Mouse (Mus musculus) heart, embryonic 16.5 days (tissue): ENCODE measurements at regions not wholly inside any gene's neighbourhood (a gene's known extent, or its start where the extent isn't known, plus 50 kb on each side); places are given as distances from the start of the nearest gene placed in this dataset.

Source experiments
- ATAC-seq: fragments of 200-750 bp; cut with Nextera tagmentation; replicated peaks from 2 replicates; pipeline ENCODE4 v1.8.0; 2017; ENCODE audit warnings: moderate number of reproducible peaks; ENCODE audit not compliant: insufficient read depth, low FRiP score; ENCODE audit errors: extremely low read depth
- H3K27ac ChIP-seq: fragments of 300-500 bp; sonication (generic); 2 replicates; pipeline ENCODE4 v1.5.1; 2014; ENCODE audit warnings: mild to moderate bottlenecking, low read length, control low read depth, moderate library complexity
- H3K27me3 ChIP-seq: fragments of 300-500 bp; sonication (generic); 2 replicates; pipeline ENCODE4 v1.6.1; 2014; ENCODE audit warnings: low read length, mixed read lengths; ENCODE audit not compliant: control insufficient read depth, insufficient read depth
- H3K36me3 ChIP-seq: fragments of 300-500 bp; sonication (generic); 2 replicates; pipeline ENCODE4 v1.6.1; 2014; ENCODE audit not compliant: control insufficient read depth, insufficient read depth
- H3K4me1 ChIP-seq: fragments of 300-500 bp; sonication (generic); 2 replicates; pipeline ENCODE4 v1.6.1; 2014; ENCODE audit warnings: low read length, mixed read lengths; ENCODE audit not compliant: control insufficient read depth, insufficient read depth
- H3K4me2 ChIP-seq: fragments of 300-500 bp; sonication (generic); 2 replicates; pipeline ENCODE4 v1.6.1; 2014; ENCODE audit warnings: low read depth, mild to moderate bottlenecking, control low read depth, low read length
- H3K4me3 ChIP-seq: fragments of 300-500 bp; sonication (generic); 2 replicates; pipeline ENCODE4 v1.5.1; 2014; ENCODE audit warnings: mild to moderate bottlenecking, control low read depth, low read length
- H3K9ac ChIP-seq: fragments of 300-500 bp; sonication (generic); 2 replicates; pipeline ENCODE4 v1.6.1; 2014; ENCODE audit warnings: low read length, control low read depth
- H3K9me3 ChIP-seq: fragments of 300-500 bp; sonication (generic); replicated peaks from 2 replicates; pipeline ENCODE4 v1.6.1; 2016; ENCODE audit warnings: low read length; ENCODE audit not compliant: control insufficient read depth
- WGBS: fragments of 180-500 bp; shearing (Covaris S2); extraction: QIAGEN DNeasy Blood & Tissue Kit; methylation state at CpG from one replicate; pipeline ENCODE4 v1.1.7; 2014; 5-methylcytosine and 5-hydroxymethylcytosine counted together

DNA sequence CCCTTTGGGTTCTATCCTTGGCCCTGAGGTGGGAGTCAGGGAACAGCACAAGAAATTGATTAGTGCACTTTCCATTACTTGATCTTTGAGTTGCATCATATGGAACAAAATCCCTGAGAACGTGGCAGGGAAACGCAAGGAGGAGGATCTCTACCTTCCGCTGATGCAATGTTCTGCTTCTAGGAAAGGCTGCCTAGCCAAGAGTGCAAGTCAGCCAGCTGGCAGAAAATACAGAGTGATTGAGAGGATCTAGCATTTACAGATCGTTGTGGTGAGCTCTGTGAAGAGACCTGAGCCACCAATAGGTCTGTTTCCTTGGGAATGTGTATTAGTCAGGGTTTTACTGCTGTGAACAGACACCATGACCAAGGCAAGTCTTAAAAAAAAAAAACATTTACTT, 108.8 kb downstream of the Zfp330 start:
- 86% methylated on average over 4 of the region's 4 CpGs for WGBS
- H3K4me2 ChIP-seq, result no peak overlapping the region
- H3K9me3 ChIP-seq, result no peaks in the 10 kb centered on the region
- ATAC-seq, result no peak
- H3K27me3 ChIP-seq, result no peaks in the 10 kb centered on the region
- H3K27ac ChIP-seq, result no peak overlapping the region
- no peak overlapping the region for H3K4me3 ChIP-seq
- H3K36me3 ChIP-seq, result no peaks in the 10 kb centered on the region
- no peak overlapping the region for H3K9ac ChIP-seq
- no peaks in the 10 kb centered on the region for H3K4me1 ChIP-seq

DNA sequence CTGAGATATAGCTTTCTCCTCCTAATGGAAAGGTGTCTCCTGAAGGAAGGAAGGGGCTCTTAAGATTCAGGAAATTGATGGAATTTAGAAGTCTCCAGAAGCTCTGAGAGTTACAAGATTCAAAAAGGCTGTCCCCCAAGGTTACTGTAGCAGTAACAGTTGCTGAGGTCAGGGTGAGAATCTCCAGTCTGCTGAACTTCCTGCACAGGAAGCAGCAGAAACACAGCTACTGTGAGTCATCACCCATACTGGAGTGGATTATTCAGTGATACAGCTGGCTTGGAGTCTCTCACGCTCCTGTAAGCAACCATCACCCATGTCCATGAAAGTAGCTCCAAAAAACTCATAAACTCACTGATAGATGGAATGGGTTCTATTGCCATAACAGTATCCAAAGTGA, 133.5 kb downstream of the Zfp330 start:
- H3K4me2 ChIP-seq, result no peak overlapping the region
- H3K27me3 ChIP-seq, result no peaks in the 10 kb centered on the region
- no peaks in the 10 kb centered on the region for H3K9me3 ChIP-seq
- 62% methylated on average over 1 of the region's 1 CpGs for WGBS
- ATAC-seq, result no peak
- no peak overlapping the region for H3K4me3 ChIP-seq
- H3K4me1 ChIP-seq, result no peaks in the 10 kb centered on the region
- H3K36me3 ChIP-seq, result no peaks in the 10 kb centered on the region
- H3K27ac ChIP-seq, result no peak overlapping the region
- no peak overlapping the region for H3K9ac ChIP-seq

DNA sequence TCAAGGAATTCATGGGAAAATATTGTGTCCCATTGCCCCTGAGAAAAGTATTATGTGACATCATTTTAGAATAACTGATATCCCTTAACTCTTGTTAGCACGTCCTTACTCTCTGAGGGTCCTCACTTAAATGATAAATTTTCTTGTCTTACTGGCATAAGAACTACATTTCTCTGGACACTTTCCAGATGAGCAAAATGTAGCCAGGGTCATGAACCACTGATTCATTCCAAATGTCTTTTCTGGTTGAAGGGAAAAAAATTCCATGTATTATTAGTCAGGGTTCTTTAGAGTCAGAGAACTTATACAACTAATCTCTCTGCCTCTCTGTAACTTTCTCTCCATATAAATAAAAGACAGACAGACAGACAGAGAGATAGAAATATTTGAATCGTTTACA, 143.5 kb downstream of the Zfp330 start:
- Histone ChIP-seq H3K4me3 (no peak overlapping the region), H3K4me2 (no peak overlapping the region), H3K36me3 (no peaks in the 10 kb centered on the region), H3K27ac (no peak overlapping the region), H3K9ac (no peak overlapping the region), H3K4me1 (no peaks in the 10 kb centered on the region), H3K27me3 (no peaks in the 10 kb centered on the region), H3K9me3 (no peaks in the 10 kb centered on the region)
- no peak for ATAC-seq
- WGBS, result 57% methylated on average over 2 of the region's 2 CpGs

DNA sequence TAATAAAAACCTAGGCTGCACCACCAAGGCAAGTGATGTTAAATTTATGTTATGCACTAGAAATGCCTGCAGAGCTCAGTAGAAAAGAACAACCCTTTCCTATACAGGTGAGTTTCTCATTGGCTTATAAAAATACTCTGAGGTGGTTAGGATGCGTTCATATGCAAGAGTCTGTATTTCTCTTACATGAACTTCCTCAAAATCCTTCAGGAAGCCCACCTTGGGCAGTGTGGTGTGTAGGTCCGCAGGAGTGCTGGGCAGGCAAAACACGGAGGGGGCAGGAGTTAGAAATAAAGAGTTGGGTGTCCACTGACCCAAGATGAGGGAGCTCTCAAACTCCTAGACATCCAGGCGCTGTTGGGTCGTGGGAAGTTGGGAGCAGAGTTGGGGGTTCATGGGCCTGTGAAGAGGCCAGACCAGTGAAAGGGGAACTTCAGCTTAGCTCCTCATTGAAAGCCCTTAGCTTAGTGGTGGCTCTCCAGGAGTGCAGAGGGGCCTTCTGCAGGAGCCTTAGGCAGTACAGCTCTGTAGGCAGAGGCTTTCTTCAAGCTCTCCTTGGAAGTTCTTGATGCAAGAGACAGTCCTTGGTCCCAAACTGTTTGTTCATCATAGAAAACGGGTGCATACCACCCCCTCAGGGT, 150.0 kb downstream of the Zfp330 start:
- Histone ChIP-seq H3K4me1 (no peaks in the 10 kb centered on the region), H3K27me3 (no peaks in the 10 kb centered on the region), H3K9me3 (no peaks in the 10 kb centered on the region), H3K27ac (no peak overlapping the region), H3K9ac (no peak overlapping the region), H3K4me2 (no peak overlapping the region), H3K4me3 (no peak overlapping the region), H3K36me3 (no peaks in the 10 kb centered on the region)
- no peak for ATAC-seq
- WGBS, result 82% methylated on average over 6 of the region's 6 CpGs

DNA sequence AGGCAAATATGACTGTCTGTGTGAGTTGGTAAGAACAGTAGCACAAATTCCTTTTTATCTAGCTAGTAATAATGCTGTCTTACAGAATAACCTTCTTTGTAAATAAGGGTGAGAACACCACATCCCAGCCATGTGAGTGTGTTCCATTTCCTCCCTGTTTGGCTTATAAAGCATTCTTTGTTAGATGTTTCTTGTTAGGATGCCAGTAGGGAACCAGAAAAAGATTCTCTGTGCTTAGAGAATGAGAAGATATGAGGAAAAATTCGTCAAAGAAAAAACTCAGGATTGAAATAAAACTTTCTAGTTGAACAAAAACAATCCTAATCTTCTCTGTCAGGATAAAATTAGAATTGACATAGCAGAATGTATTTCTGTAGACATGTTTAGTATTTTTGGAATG, 155.3 kb downstream of the Zfp330 start:
- Histone ChIP-seq H3K4me3 (no peak overlapping the region), H3K9ac (no peak overlapping the region), H3K27me3 (no peaks in the 10 kb centered on the region), H3K36me3 (no peaks in the 10 kb centered on the region), H3K27ac (no peak overlapping the region), H3K4me2 (no peak overlapping the region), H3K9me3 (no peaks in the 10 kb centered on the region), H3K4me1 (no peaks in the 10 kb centered on the region)
- WGBS, result 26% methylated on average over 1 of the region's 1 CpGs
- ATAC-seq, result no peak

DNA sequence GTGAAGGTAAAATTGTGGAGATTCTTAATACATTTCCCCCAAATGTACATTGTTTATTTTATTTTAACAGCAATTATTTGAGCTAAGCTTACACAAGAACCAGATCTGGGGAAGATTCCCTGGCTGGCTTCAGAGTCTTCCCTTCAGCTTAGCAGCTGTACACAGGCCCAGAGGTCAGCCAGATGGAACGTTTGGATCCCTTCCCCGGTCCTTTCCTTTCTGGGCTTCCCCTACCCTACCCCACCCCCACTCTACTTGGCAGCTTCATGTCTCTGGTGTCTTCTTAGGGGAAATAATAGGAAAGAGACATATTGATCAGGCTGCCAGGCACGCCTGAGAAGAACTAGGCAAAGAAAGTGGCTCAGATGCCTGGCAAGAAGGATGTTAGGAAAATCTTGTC, 172.4 kb downstream of the Zfp330 start:
- Histone ChIP-seq H3K27ac (no peak overlapping the region), H3K9me3 (no peaks in the 10 kb centered on the region), H3K4me1 (no peaks in the 10 kb centered on the region), H3K36me3 (no peaks in the 10 kb centered on the region), H3K9ac (no peak overlapping the region), H3K4me2 (no peak overlapping the region), H3K4me3 (no peak overlapping the region), H3K27me3 (no peaks in the 10 kb centered on the region)
- ATAC-seq, result no peak; the same call in 1 of the 2 replicates
- WGBS, result 37% methylated on average over 3 of the region's 3 CpGs

DNA sequence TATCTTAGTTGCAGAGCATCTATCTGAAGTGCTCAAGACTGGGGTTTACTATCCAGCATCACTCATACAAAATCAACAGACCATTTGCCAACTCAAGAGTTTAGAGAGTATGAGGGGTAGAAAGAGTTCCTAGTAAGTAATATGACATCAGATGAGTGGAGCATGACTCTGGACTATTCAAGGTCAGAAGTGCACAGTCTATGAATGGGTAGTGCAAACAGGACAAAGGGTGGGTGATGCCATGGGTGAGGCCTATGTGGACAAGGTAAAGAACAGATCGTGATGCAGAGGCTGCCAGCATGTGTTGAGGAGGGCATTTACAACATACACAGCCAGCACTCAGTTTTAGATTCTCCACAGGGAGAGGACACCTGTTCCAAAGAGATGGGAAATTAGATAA, 170.4 kb upstream of the Il15 start:
- Histone ChIP-seq H3K4me3 (no peak overlapping the region), H3K9ac (no peak overlapping the region), H3K27me3 (no peaks in the 10 kb centered on the region), H3K4me1 (no peaks in the 10 kb centered on the region), H3K9me3 (no peaks in the 10 kb centered on the region), H3K36me3 (no peaks in the 10 kb centered on the region), H3K4me2 (no peak overlapping the region), H3K27ac (no peak overlapping the region)
- WGBS, result 79% methylated on average over 1 of the region's 1 CpGs
- ATAC-seq, result no peak

DNA sequence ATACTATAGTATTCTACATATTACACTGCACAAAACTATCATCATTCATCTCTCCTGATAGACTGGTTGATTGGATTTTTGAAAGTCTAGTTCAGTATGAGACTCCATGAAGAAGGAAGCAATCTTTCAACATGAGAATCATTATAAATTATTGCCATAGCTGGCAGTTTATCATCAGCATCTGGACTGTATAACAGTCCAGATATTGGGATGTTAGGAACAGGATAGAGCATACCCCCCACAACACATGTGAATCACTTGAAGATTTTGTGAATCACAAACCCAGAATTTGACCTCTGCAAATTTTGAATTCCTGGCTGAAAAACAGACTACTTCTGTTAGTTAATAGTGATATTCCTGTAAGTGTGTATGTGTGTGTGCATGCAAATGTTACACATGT, 135.1 kb upstream of the Il15 start:
- Histone ChIP-seq H3K9ac (no peak overlapping the region), H3K9me3 (no peaks in the 10 kb centered on the region), H3K27me3 (no peaks in the 10 kb centered on the region), H3K4me1 (no peaks in the 10 kb centered on the region), H3K36me3 (no peaks in the 10 kb centered on the region), H3K4me2 (no peak overlapping the region), H3K27ac (no peak overlapping the region), H3K4me3 (no peak overlapping the region)
- ATAC-seq, result no peak

DNA sequence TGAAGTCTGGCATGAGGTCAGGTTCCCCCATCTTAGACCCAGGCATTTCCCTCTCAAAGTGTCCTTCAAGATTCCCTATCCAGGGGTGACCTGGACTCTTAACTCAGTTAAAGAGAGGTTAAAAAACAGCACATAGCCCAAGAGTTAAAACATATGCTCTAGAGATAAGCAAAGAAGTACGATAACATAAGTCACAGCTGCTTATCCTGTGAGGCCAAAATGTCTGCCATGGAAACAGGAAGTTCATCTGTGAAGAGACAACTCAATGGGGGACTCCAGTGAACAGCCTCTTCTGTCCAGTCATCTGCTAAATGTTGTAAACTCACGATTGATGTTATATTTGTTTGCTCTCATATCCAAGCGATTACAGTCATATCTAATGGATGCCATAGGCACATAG, 126.1 kb upstream of the Il15 start:
- Histone ChIP-seq H3K27ac (no peak overlapping the region), H3K4me1 (no peaks in the 10 kb centered on the region), H3K4me2 (no peak overlapping the region), H3K4me3 (no peak overlapping the region), H3K9ac (no peak overlapping the region), H3K27me3 (no peaks in the 10 kb centered on the region), H3K36me3 (no peaks in the 10 kb centered on the region), H3K9me3 (no peaks in the 10 kb centered on the region)
- 60% methylated on average over 3 of the region's 3 CpGs for WGBS
- ATAC-seq, result no peak

DNA sequence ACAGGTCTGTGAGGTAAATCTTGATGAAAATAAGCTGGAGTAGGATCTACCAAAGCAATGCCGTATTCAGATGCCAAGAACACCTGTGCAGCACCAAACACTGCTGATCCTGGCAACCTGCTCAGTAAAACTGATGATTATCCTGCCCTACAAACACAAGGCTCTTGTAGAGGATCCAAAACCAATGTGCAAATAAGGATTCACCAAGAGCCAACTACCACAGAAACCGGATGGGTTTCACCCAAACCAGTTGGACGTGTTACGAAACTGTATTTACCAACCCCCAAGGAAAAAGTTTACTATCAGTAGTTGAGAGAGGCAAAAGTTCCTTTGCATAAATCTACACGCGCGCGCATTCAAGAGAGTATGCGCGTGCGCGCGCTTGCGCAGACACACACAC, 120.8 kb upstream of the Il15 start:
- Histone ChIP-seq H3K27ac (no peak overlapping the region), H3K4me1 (no peaks in the 10 kb centered on the region), H3K4me2 (no peak overlapping the region), H3K36me3 (no peaks in the 10 kb centered on the region), H3K4me3 (no peak overlapping the region), H3K27me3 (no peaks in the 10 kb centered on the region), H3K9ac (no peak overlapping the region), H3K9me3 (no peaks in the 10 kb centered on the region)
- 96% methylated on average over 14 of the region's 14 CpGs for WGBS
- no peak for ATAC-seq
